Mouse (Mus musculus): ENCODE data around the gene Gm10722.
A peak's percentile ranks its signal among the peaks of the same experiment; 100 is the strongest.
"Not testable (repeated sequence)": the region's sequence is repeated elsewhere in the genome, so short reads cannot be mapped to it uniquely, and the experiment has no call there.

Gene Gm10722

GRCm38 (mm10) chr9:3024912-3025467 lies 24.3 kb downstream of the Gm10722 start, which contains the start of gene Gm10717:
TSS of gene Gm10717 (plus strand) at chr9:3025417.
- not testable (repeated sequence) for DNase-seq (ENCODE audit: low spot score in 2 of 2)

- peak; percentile 90 to 94 for DNase-seq (ENCODE audit: low spot score in 2 of 2)
These were observed 24.9 kb downstream of the Gm10722 start for GRCm38 (mm10) chr9:3025653-3026052.

DNA sequence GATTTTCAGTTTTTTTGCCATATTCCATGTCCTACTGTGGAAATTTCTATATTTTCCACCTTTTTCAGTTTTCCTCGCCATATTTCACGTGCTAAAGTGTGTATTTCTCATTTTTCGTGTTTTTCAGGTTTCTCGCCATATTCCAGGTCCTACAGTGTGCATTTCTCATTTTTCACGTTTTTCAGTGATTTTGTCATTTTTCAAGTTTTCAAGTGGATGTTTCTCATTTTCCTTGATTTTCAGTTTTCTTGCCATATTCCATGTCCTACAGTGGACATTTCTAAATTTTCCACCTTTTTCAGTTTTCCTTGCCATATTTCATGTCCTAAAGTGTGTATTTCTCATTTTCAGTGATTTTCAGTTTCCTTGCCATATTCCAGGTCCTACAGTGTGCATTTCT lies 25.4 kb downstream of the Gm10722 start:
- peak; percentile 20 to 38 for DNase-seq (ENCODE audit: low spot score in 2 of 2)

- DNase-seq (ENCODE audit: low spot score in 2 of 2) = peak; percentile 23 to 26
These were observed 26.0 kb downstream of the Gm10722 start for GRCm38 (mm10) chr9:3026741-3027140.

- DNase-seq (ENCODE audit: low spot score in 2 of 2) = not testable (repeated sequence)
These were observed 26.5 kb downstream of the Gm10722 start for GRCm38 (mm10) chr9:3027200-3027599.

- peak; percentile 61 to 69 for DNase-seq (ENCODE audit: low spot score in 2 of 2)
These were observed 28.7 kb downstream of the Gm10722 start for GRCm38 (mm10) chr9:3029276-3030000.

DNA sequence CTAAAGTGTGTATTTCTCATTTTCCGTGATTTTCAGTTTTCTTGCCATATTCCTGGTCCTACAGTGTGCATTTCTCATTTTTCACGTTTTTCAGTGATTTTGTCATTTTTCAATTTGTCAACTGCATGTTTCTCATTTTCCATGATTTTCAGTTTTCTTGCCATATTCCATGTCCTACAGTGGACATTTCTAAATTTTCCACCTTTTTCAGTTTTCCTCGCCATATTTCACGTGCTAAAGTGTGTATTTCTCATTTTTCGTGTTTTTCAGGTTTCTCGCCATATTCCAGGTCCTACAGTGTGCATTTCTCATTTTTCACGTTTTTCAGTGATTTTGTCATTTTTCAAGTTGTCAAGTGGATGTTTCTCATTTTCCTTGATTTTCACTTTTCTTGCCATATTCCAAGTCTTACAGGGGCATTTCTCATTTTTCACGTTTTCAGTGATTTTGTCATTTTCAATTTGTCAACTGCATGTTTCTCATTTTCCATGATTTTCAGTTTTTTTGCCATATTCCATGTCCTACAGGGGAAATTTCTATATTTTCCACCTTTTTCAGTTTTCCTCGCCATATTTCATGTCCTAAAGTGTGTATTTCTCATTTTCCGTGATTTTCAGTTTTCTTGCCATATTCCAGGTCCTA lies 30.1 kb downstream of the Gm10722 start:
- not testable (repeated sequence) for DNase-seq (ENCODE audit: low spot score in 2 of 2)

DNA sequence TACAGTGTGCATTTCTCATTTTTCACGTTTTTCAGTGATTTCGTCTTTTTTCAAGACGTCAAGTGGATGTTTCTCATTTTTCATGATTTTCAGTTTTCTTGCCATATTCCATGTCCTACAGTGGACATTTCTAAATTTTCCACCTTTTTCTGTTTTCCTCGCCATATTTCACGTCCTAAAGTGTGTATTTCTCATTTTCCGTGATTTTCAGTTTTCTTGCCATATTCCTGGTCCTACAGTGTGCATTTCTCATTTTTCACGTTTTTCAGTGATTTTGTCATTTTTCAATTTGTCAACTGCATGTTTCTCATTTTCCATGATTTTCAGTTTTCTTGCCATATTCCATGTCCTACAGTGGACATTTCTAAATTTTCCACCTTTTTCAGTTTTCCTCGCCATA lies 33.6 kb downstream of the Gm10722 start, which contains the start of gene Gm17535:
TSS of gene Gm17535 (plus strand) at position 301 of the 400 bp plus-strand sequence.
- not testable (repeated sequence) for DNase-seq (ENCODE audit: low spot score in 2 of 2)

GRCm38 (mm10) chr9:3036577-3036976 lies 35.9 kb downstream of the Gm10722 start, which contains the start of gene Gm10715:
TSS of gene Gm10715 (plus strand) at chr9:3036877.
- not testable (repeated sequence) for DNase-seq (ENCODE audit: low spot score in 2 of 2)

GRCm38 (mm10) chr9:3038161-3038560 lies 37.4 kb downstream of the Gm10722 start:
- DNase-seq (ENCODE audit: low spot score in 2 of 2) = not testable (repeated sequence)

All from cerebellum, postnatal 4 days (tissue).